ENCODE assay signal across 16 mouse cellular contexts in the genomic region with DNA sequence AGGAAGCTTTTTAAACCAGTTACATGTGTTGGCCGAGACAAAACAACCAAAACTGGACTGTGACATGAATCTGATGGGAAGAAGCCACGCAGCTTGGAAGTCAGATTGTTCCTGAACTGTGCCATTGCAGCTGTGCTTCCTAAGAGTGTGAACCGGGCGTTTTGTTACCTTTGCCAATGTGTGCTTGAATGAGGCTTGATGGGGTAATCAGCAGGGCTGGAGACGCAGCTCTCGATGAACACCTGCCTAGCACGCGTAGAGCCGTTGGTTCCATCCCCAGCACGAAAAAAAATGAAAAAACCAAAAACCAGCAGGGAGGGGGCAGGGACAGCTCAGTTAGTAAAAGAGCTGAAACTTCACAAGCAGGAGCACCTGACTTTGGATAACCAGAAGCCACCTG.
"Had no signal": no experiment of that assay in that cellular context is flagged by ENCODE, and none has a peak within 500 bp of the region (broad histone marks: within the 10 kb centered on the region; RNA-seq: fewer than 3 reads in every experiment).

No protein-coding gene starts in this region.

- H3K4me3 ChIP-seq: liver, embryonic 13.5 days; midbrain, embryonic 12.5 days; midbrain, embryonic 15.5 days; myocyte; neural tube, embryonic 13.5 days had no signal

- ATAC-seq: midbrain, embryonic 15.5 days had no signal

- H3K36me3 ChIP-seq: liver, embryonic 13.5 days; midbrain, embryonic 12.5 days; midbrain, embryonic 15.5 days; neural tube, embryonic 13.5 days had no signal

- H3K9me3 ChIP-seq: liver, embryonic 13.5 days; midbrain, embryonic 12.5 days; midbrain, embryonic 15.5 days; neural tube, embryonic 13.5 days had no signal

- DNase-seq: kidney, adult 18-20 months; kidney, adult 9 months; kidney, postnatal 14 days; kidney, postnatal 4 days; left cerebral cortex, postnatal 4 days; liver, embryonic 13.5 days; lung, adult 2 months; lung, postnatal 14 days; lung, postnatal 4 days; retina, postnatal 1 day; right cerebral cortex, postnatal 25 days; spleen, adult 18-20 months had no signal

- H3K9ac ChIP-seq: liver, embryonic 13.5 days; midbrain, embryonic 12.5 days; midbrain, embryonic 15.5 days; neural tube, embryonic 13.5 days had no signal

- H3K27ac ChIP-seq: liver, embryonic 13.5 days; midbrain, embryonic 12.5 days; midbrain, embryonic 15.5 days; neural tube, embryonic 13.5 days had no signal

- H3K27me3 ChIP-seq: liver, embryonic 13.5 days; midbrain, embryonic 12.5 days; midbrain, embryonic 15.5 days had no signal

- H3K4me1 ChIP-seq: liver, embryonic 13.5 days; midbrain, embryonic 15.5 days; neural tube, embryonic 13.5 days had no signal

- H3K4me2 ChIP-seq: liver, embryonic 13.5 days; midbrain, embryonic 12.5 days; midbrain, embryonic 15.5 days; neural tube, embryonic 13.5 days had no signal
